Mouse (Mus musculus) layer of hippocampus, adult 9-11 months (tissue): ENCODE data around the gene Cylc2.

Experiments used
- DNase-seq: peaks from one replicate; pipeline ENCODE4 v3.0.0; 2022

The Cylc2 gene

DNA sequence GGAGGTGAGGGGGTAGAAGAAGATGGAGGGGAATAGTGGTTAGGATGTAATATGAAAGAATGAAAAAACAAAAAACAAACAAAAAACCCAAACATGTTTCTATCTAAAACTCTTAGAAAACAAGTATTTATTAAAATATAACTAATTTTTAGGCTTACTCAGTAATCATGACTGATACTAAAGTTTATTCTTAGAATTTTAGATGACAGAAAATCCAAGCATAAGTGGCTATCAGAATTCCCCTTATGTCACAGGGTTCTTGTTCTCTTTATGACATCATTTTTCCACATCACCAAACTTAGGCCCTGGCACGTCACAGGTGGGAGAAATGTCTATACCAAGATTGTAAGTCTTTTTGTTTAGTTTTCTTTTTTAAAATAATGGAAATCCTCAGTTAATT lies at the start of gene Cylc2:
Gene Cylc2, plus strand, starts transcription at position 301 of the 400 bp plus-strand sequence.
- DNase-seq: no peak
